Mouse (Mus musculus): ENCODE measurements around the gene Gucd1.

DNA sequence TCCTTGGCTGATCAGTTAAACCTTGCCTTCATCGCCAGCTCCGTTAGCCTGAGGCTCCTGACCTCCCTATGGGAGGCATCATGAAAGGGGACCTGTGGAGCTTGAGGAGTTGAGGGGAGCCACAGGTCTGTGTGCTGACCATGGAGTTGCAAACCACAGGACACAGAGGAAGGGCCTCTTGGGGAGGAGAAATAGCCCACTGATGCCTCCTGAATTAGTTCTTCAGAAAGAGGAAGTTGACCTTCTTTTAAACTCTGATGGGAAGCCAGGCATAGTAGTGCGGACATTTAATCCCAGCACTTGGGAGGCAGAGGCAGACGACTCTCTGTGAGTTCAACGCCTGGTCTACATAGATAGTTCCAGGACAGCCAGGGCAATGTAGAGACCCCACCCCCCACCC is 178.9 kb downstream of the Gucd1 start:
- no peak for TF ChIP-seq CTCF (conservative IDR thresholded peaks at IDR 0.05 in 1 of 2, IDR thresholded peaks at IDR 0.05 in 1 of 2; ENCODE audit: low read depth in 2 of 2, low read length in 2 of 2)
- no peak for TF ChIP-seq MYC (IDR thresholded peaks at IDR 0.05; ENCODE audit: low read depth, low read length)
- no peak for TF ChIP-seq USF1 (IDR thresholded peaks at IDR 0.05; ENCODE audit: low read depth, low read length)
- no peak for TF ChIP-seq CHD2 (IDR thresholded peaks at IDR 0.05; ENCODE audit: low read length)
- no peak for TF ChIP-seq PAX5 (IDR thresholded peaks at IDR 0.05; ENCODE audit: low read length)
- no peak for TF ChIP-seq POLR2A (IDR thresholded peaks at IDR 0.05; ENCODE audit: low read depth, low read length)
- TF ChIP-seq MAX (IDR thresholded peaks at IDR 0.05; ENCODE audit: low read length): no peak
- TF ChIP-seq POLR2AphosphoS2 (IDR thresholded peaks at IDR 0.05; ENCODE audit: low read depth, low read length): no peak
- TF ChIP-seq E2F4 (IDR thresholded peaks at IDR 0.05; ENCODE audit: insufficient replicate concordance, low read depth, low read length): no peak
- no peak for TF ChIP-seq ZKSCAN1 (IDR thresholded peaks at IDR 0.05; ENCODE audit: borderline replicate concordance, low read depth, low read length)
- no peak for TF ChIP-seq NRF1 (IDR thresholded peaks at IDR 0.05; ENCODE audit: low read depth, low read length)

Measured in CH12.LX (cell line).